Mouse (Mus musculus): ENCODE measurements around the gene Mtfr1l.

DNA sequence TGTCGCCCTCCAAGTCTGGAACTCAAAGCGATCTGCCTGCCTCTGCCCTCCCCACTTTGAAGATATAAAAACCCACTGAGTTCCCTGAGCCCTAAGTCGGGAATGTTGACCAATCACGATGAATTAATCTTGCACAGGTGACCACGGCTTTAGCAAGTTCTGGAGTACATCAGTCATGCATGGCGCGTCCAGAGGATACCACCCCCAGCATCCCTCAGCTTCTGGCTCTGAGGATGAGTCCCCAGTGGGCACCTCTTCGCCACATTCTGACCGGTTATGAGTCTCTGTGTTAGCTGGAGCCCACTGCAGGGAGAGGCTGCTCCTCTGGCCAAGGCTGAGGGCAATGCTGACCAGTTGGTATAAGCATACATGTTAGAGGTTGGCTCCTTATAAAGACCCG, 51.0 kb downstream of the Mtfr1l start:
- TF ChIP-seq CTCF (IDR thresholded peaks at IDR 0.05; ENCODE audit: low read depth): no peak
- TF ChIP-seq EP300 (IDR thresholded peaks at IDR 0.05; ENCODE audit: low read depth): no peak

Data from heart, postnatal 0 days (tissue).